8 mouse cellular contexts compared by ENCODE assay signal in the genomic region with DNA sequence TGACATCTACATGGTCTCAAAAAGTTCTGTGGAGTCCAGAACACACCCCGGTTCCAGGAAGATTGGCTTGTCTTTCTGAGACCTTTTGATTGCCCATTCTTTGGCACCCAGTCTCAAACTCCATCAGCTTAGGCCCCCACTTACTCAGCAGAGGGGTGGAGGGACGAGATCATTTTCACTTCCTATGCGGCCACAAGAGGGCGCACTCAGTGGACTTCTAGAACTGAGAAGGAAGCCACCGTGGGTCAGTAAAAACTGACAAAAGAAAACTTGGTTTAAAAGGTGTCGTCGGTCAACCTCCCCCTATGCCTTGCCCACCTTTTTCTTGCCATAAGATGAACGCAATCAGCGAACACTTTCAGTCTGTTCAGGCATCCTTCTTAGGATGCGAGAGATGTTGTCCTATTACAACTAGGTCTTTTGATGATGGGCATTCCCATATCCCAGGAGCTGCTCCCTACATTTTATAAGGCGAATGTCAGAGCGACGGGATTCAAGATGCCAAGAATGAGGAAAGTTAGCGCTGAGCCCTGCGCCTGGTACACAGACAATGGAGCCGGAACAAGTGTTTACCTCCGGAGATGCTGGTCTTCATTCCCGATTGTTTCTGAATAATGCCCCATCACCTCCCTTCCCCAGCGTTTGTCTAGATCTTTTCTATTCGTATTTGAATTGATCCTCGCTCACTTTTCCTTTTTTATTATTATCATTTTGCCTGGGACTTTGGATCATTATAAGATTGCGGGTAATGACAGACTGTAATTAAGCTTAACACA. TPM values are rescaled to one million over a fixed set of nuclear protein-coding genes. Genes with fewer than 3 reads are reported as not detected.
A peak's percentile ranks its signal among the peaks of the same experiment; 100 is the strongest.
DNase-seq lines count a peak whose midpoint lies in the region; ATAC-seq and TF ChIP-seq lines count a peak whose summit lies in the region.

No protein-coding gene starts in this region.

- H3K4me2 ChIP-seq in embryonic facial prominence, embryonic 14.5 days (ENCODE audit: low read depth, low read length): peak overlapping the region; percentile 53
- peak overlapping the region; percentile 65 for H3K4me2 ChIP-seq in heart, embryonic 11.5 days
- peak overlapping the region; percentile 54 for H3K4me2 ChIP-seq in kidney, embryonic 16.5 days (replicated peaks; ENCODE audit: low read depth, low read length)

- no peak overlapping the region for H3ac ChIP-seq in C2C12 (ENCODE audit: control insufficient read depth, insufficient read length, low read depth)

- TF ChIP-seq CTCF in C2C12 (IDR thresholded peaks at IDR 0.05; ENCODE audit: control insufficient read depth, insufficient read depth, insufficient read length): peak; percentile 10
- peak; percentile 68 for TF ChIP-seq CTCF in bone marrow, adult 2 months (IDR thresholded peaks at IDR 0.05; ENCODE audit: control insufficient read depth, insufficient read depth, low read length)

- H3K79me3 ChIP-seq in C2C12 (ENCODE audit: low read depth): no peaks in the 10 kb centered on the region

- H3K4me3 ChIP-seq in C2C12 (ENCODE audit: insufficient read depth, poor library complexity, severe bottlenecking): no peak overlapping the region
- H3K4me3 ChIP-seq in bone marrow, adult 2 months (replicated peaks; ENCODE audit: control insufficient read depth, low read depth, low read length): no peak overlapping the region
- peak overlapping the region; percentile 29 for H3K4me3 ChIP-seq in embryonic facial prominence, embryonic 14.5 days (ENCODE audit: low read depth, low read length)
- H3K4me3 ChIP-seq in heart, embryonic 11.5 days (ENCODE audit: low read depth, low read length): peak overlapping the region; percentile 27; the same call in 1 of the 2 replicates
- H3K4me3 ChIP-seq in kidney, embryonic 16.5 days (ENCODE audit: low read length): peak overlapping the region; percentile 29

- no peak overlapping the region; the same call in 1 of the 2 replicates for H3K9ac ChIP-seq in embryonic facial prominence, embryonic 14.5 days (ENCODE audit: low read depth, low read length)
- H3K9ac ChIP-seq in heart, embryonic 11.5 days (ENCODE audit: low read depth, low read length): no peak overlapping the region; the same call in 1 of the 2 replicates
- H3K9ac ChIP-seq in kidney, embryonic 16.5 days (replicated peaks; ENCODE audit: low read length): 0 out of 2 replicates have a peak overlapping the region, but pooled peaks have one; percentile 26

- WGBS in bone marrow, adult 2 months: 22% methylated on average over 22 of the region's 22 CpGs
- WGBS in embryonic facial prominence, embryonic 14.5 days: 28% methylated on average over 22 of the region's 22 CpGs
- WGBS in heart, embryonic 11.5 days (ENCODE audit: insufficient replicate concordance): 31% methylated on average over 22 of the region's 22 CpGs
- 30% methylated on average over 22 of the region's 22 CpGs for WGBS in kidney, embryonic 16.5 days

- DNase-seq in embryonic facial prominence, embryonic 14.5 days (ENCODE audit: low spot score): peak; percentile 65
- DNase-seq in liver: peak; percentile 48
- peak; percentile 48 for DNase-seq in naive thymus-derived CD4-positive, alpha-beta T cell, adult 2 months (ENCODE audit: low read depth)
- peak; percentile 86 for DNase-seq in testis, postnatal 10 days (ENCODE audit: low spot score)

- no peak for TF ChIP-seq POLR2A in bone marrow, adult 2 months (IDR thresholded peaks at IDR 0.05; ENCODE audit: borderline replicate concordance, control insufficient read depth, low read depth, low read length)

- H3K36me3 ChIP-seq in C2C12 (ENCODE audit: control insufficient read depth, insufficient read depth): no peaks in the 10 kb centered on the region
- no peaks in the 10 kb centered on the region for H3K36me3 ChIP-seq in embryonic facial prominence, embryonic 14.5 days (ENCODE audit: control insufficient read depth, insufficient read depth, low read length)
- H3K36me3 ChIP-seq in heart, embryonic 11.5 days (ENCODE audit: control insufficient read depth, insufficient read depth, low read length): no peaks in the 10 kb centered on the region
- no peaks in the 10 kb centered on the region for H3K36me3 ChIP-seq in kidney, embryonic 16.5 days (ENCODE audit: insufficient read depth, low read length)

- H3K79me2 ChIP-seq in C2C12 (ENCODE audit: control insufficient read depth, insufficient read depth): no peaks in the 10 kb centered on the region

- no peaks in the 10 kb centered on the region for H3K9me3 ChIP-seq in embryonic facial prominence, embryonic 14.5 days (ENCODE audit: control insufficient read depth, low read length)
- H3K9me3 ChIP-seq in heart, embryonic 11.5 days (replicated peaks; ENCODE audit: control insufficient read depth, low read length): no peaks in the 10 kb centered on the region
- peaks cover 4% of the 10 kb centered on the region for H3K9me3 ChIP-seq in kidney, embryonic 16.5 days (ENCODE audit: low read length)

- no peaks in the 10 kb centered on the region for H3K4me1 ChIP-seq in bone marrow, adult 2 months (ENCODE audit: control insufficient read depth, insufficient read depth, low read length)
- H3K4me1 ChIP-seq in embryonic facial prominence, embryonic 14.5 days (ENCODE audit: control insufficient read depth, insufficient read depth, low read length): 0 out of 2 replicates have a peak, but pooled peaks cover 4% of the 10 kb centered on the region
- H3K4me1 ChIP-seq in heart, embryonic 11.5 days (ENCODE audit: control insufficient read depth, insufficient read depth, low read length): no peaks in the 10 kb centered on the region
- 0 out of 2 replicates have a peak, but pooled peaks cover 4% of the 10 kb centered on the region for H3K4me1 ChIP-seq in kidney, embryonic 16.5 days (ENCODE audit: insufficient read depth, low read length)

- no peak overlapping the region for H3K27ac ChIP-seq in bone marrow, adult 2 months (ENCODE audit: control insufficient read depth, insufficient read depth, low read depth, low read length, poor library complexity)
- H3K27ac ChIP-seq in embryonic facial prominence, embryonic 14.5 days (replicated peaks; ENCODE audit: low read depth, low read length): no peak overlapping the region
- no peak overlapping the region for H3K27ac ChIP-seq in heart, embryonic 11.5 days (ENCODE audit: low read depth, low read length)
- no peak overlapping the region for H3K27ac ChIP-seq in kidney, embryonic 16.5 days (ENCODE audit: low read length)

- H3K27me3 ChIP-seq in C2C12 (ENCODE audit: control insufficient read depth, insufficient read depth, insufficient read length): no peaks in the 10 kb centered on the region
- H3K27me3 ChIP-seq in embryonic facial prominence, embryonic 14.5 days (replicated peaks; ENCODE audit: control insufficient read depth, insufficient read depth, low read length): peaks cover 12% of the 10 kb centered on the region
- no peaks in the 10 kb centered on the region for H3K27me3 ChIP-seq in heart, embryonic 11.5 days (ENCODE audit: control insufficient read depth, insufficient read depth, low read length)
- 0 out of 2 replicates have a peak, but pooled peaks cover 5% of the 10 kb centered on the region for H3K27me3 ChIP-seq in kidney, embryonic 16.5 days (ENCODE audit: insufficient read depth, low read length)

- ATAC-seq in embryonic facial prominence, embryonic 14.5 days (ENCODE audit: low read depth): no peak
- ATAC-seq in heart, embryonic 11.5 days (replicated peaks; ENCODE audit: insufficient number of reproducible peaks, low FRiP score, low TSS enrichment): no peak
- ATAC-seq in kidney, embryonic 16.5 days (ENCODE audit: low FRiP score, low TSS enrichment): peak; percentile 32; the same call in 1 of the 2 replicates

TF ChIP-seq in C2C12, 6 proteins besides CTCF, POLR2A, EP300 and RAD21:
- TF ChIP-seq MYOG (IDR thresholded peaks at IDR 0.05; ENCODE audit: control insufficient read depth, extremely low read depth, insufficient read length): no peak
- no peak for TF ChIP-seq MAX (IDR thresholded peaks at IDR 0.05)
- no peak for TF ChIP-seq CEBPB (IDR thresholded peaks at IDR 0.05; ENCODE audit: low read depth)
- TF ChIP-seq FOSL1 (IDR thresholded peaks at IDR 0.05; ENCODE audit: insufficient read depth, low read length, poor library complexity, severe bottlenecking): no peak
- no peak for TF ChIP-seq USF1 (IDR thresholded peaks at IDR 0.05; ENCODE audit: low read depth)
- no peak for TF ChIP-seq MYOD1 (IDR thresholded peaks at IDR 0.05; ENCODE audit: control insufficient read depth, insufficient read length, low read depth)

RNA-seq across cellular contexts. Expression of gene Ccdc149, which starts 44.1 kb away (rescaled TPM):
- 0.01 TPM for polyA plus RNA-seq in C2C12 (2012; fragmentation: generic; extraction: Trizol)
- not detected in 2 replicates for polyA plus RNA-seq in bone marrow, adult 2 months (2011; ENCODE audit: insufficient read depth, insufficient read length, low replicate concordance, missing spikeins)
- 3.3 and 3.8 TPM in 2 replicates for polyA plus RNA-seq in embryonic facial prominence, embryonic 14.5 days (2014; fragmentation: Nextera tagmentation; extraction: Ambion mirVana)
- polyA plus RNA-seq in heart, embryonic 11.5 days (2014; fragmentation: Nextera tagmentation; extraction: Ambion mirVana): 1.8 and 1.9 TPM in 2 replicates
- polyA plus RNA-seq in kidney, embryonic 16.5 days (2015; fragmentation: Nextera tagmentation; extraction: Ambion mirVana): 3.4 and 3.5 TPM in 2 replicates

RNA-seq across cellular contexts. Expression of gene Lgi2, which starts 50.8 kb away (rescaled TPM):
- polyA plus RNA-seq in C2C12 (2012; fragmentation: generic; extraction: Trizol): 0.01 TPM
- not detected in 2 replicates for polyA plus RNA-seq in bone marrow, adult 2 months (2011; ENCODE audit: insufficient read depth, insufficient read length, low replicate concordance, missing spikeins)
- polyA plus RNA-seq in embryonic facial prominence, embryonic 14.5 days (2014; fragmentation: Nextera tagmentation; extraction: Ambion mirVana): 9.6 and 9.8 TPM in 2 replicates
- polyA plus RNA-seq in heart, embryonic 11.5 days (2014; fragmentation: Nextera tagmentation; extraction: Ambion mirVana): 3.0 and 3.5 TPM in 2 replicates
- polyA plus RNA-seq in kidney, embryonic 16.5 days (2015; fragmentation: Nextera tagmentation; extraction: Ambion mirVana): 2.5 and 2.9 TPM in 2 replicates

Comparison
In these comparisons a context has a peak if more than half of its experiments do, and no peak if none do; other contexts are left out.
1. H3K4me3 ChIP-seq: peak in embryonic facial prominence, embryonic 14.5 days (single experiment), heart, embryonic 11.5 days (single experiment) and kidney, embryonic 16.5 days (single experiment); none in C2C12 (single experiment) and bone marrow, adult 2 months (single experiment).
2. Peak in every context shown above with its lines, with median percentiles within 50 percentile points of each other: DNase-seq and H3K4me2 ChIP-seq.